Mouse (Mus musculus): ENCODE data around the gene Ndufa10. TPM values are rescaled to one million over a fixed set of nuclear protein-coding genes. Genes with fewer than 3 reads are reported as not detected.

The Ndufa10 gene
- polyA plus RNA-seq, 1 experiment from 2014 or later = 291 TPM

GRCm38 (mm10) chr1:92394279-92394678 is 79.4 kb downstream of the Ndufa10 start:
- H3K4me3 ChIP-seq (replicated peaks; ENCODE audit: low read length) = no peak overlapping the region
- no peak overlapping the region for H3K9ac ChIP-seq
- peaks cover 17% of the 10 kb centered on the region for H3K4me1 ChIP-seq (replicated peaks; ENCODE audit: control insufficient read depth, insufficient read depth, low read length)
- ATAC-seq (ENCODE audit: low FRiP score) = no peak
- WGBS = 77% methylated on average over 3 of the region's 3 CpGs
- no peaks in the 10 kb centered on the region for H3K9me3 ChIP-seq (ENCODE audit: control insufficient read depth, low read length)
- H3K36me3 ChIP-seq (replicated peaks; ENCODE audit: control insufficient read depth, insufficient read depth) = no peaks in the 10 kb centered on the region
- H3K27ac ChIP-seq = no peak overlapping the region
- no peaks in the 10 kb centered on the region for H3K27me3 ChIP-seq (ENCODE audit: control insufficient read depth, insufficient read depth, low read length)
- DNase-seq (ENCODE audit: low spot score) = no peak
- no peak overlapping the region for H3K4me2 ChIP-seq (replicated peaks)

- DNase-seq (ENCODE audit: low spot score) = no peak
- no peak overlapping the region for H3K4me2 ChIP-seq (replicated peaks)
- 89% methylated on average over 6 of the region's 6 CpGs for WGBS
- H3K36me3 ChIP-seq (replicated peaks; ENCODE audit: control insufficient read depth, insufficient read depth) = no peaks in the 10 kb centered on the region
- H3K9me3 ChIP-seq (ENCODE audit: control insufficient read depth, low read length) = no peaks in the 10 kb centered on the region
- no peak overlapping the region for H3K27ac ChIP-seq
- H3K4me3 ChIP-seq (replicated peaks; ENCODE audit: low read length) = no peak overlapping the region
- H3K4me1 ChIP-seq (replicated peaks; ENCODE audit: control insufficient read depth, insufficient read depth, low read length) = peaks cover 12% of the 10 kb centered on the region
- no peak overlapping the region for H3K9ac ChIP-seq
- ATAC-seq (ENCODE audit: low FRiP score) = no peak
- H3K27me3 ChIP-seq (ENCODE audit: control insufficient read depth, insufficient read depth, low read length) = no peaks in the 10 kb centered on the region
Measured at GRCm38 (mm10) chr1:92393166-92393565, 80.5 kb downstream of the Ndufa10 start.

Small RNAs within 50 kb of the gene (microRNA-seq; reads per million reads assigned to microRNA genes)
- 3.7 reads per million, percentile 16 among the genes with 10 or more reads in this experiment for gene Mir6900

Other genes with a start within 250 kb of the Ndufa10 start
- not detected in 2 replicates for gene Olfr1416, start 11.3 kb upstream of the Ndufa10 start, polyA plus RNA-seq (2014; fragmentation: Nextera tagmentation; extraction: Ambion mirVana)
- gene Olfr1415, start 22.2 kb upstream of the Ndufa10 start, polyA plus RNA-seq (2014; fragmentation: Nextera tagmentation; extraction: Ambion mirVana) = not detected in 2 replicates
- gene Olfr1414, start 44.8 kb upstream of the Ndufa10 start, polyA plus RNA-seq (2014; fragmentation: Nextera tagmentation; extraction: Ambion mirVana) = not detected in 2 replicates
- not detected in 2 replicates for gene Olfr1413, start 97.5 kb upstream of the Ndufa10 start, polyA plus RNA-seq (2014; fragmentation: Nextera tagmentation; extraction: Ambion mirVana)
- not detected in 2 replicates for gene Olfr1412, start 111.9 kb upstream of the Ndufa10 start, polyA plus RNA-seq (2014; fragmentation: Nextera tagmentation; extraction: Ambion mirVana)
- gene Olfr1411, start 120.6 kb upstream of the Ndufa10 start, polyA plus RNA-seq (2014; fragmentation: Nextera tagmentation; extraction: Ambion mirVana) = not detected in 2 replicates
- gene Olfr1410, start 131.9 kb upstream of the Ndufa10 start, polyA plus RNA-seq (2014; fragmentation: Nextera tagmentation; extraction: Ambion mirVana) = not detected in 2 replicates
- not detected in 2 replicates for gene Olfr12, start 143.9 kb upstream of the Ndufa10 start, polyA plus RNA-seq (2014; fragmentation: Nextera tagmentation; extraction: Ambion mirVana)
- 553 and 683 TPM in 2 replicates for gene Cops9, start 168.1 kb upstream of the Ndufa10 start, polyA plus RNA-seq (2014; fragmentation: Nextera tagmentation; extraction: Ambion mirVana)
- 0.31 TPM in 1 of 2 replicates, not detected in the other for gene Otos, start 175.0 kb upstream of the Ndufa10 start, polyA plus RNA-seq (2014; fragmentation: Nextera tagmentation; extraction: Ambion mirVana)